Mouse (Mus musculus) hindbrain, embryonic 10.5 days (tissue): ENCODE data around the gene Otud7a. TPM values are rescaled to one million over a fixed set of nuclear protein-coding genes. Genes with fewer than 3 reads are reported as not detected.

ENCODE experiments used
- DNase-seq: peaks from one replicate; pipeline ENCODE4 v3.0.0-alpha.2; 2017; ENCODE audit warnings: low spot score
- H3K27ac ChIP-seq: fragments of 300-500 bp; sonication (generic); 2 replicates; pipeline ENCODE4 v1.5.1; 2016; ENCODE audit warnings: mild to moderate bottlenecking, moderate library complexity
- H3K27me3 ChIP-seq: fragments of 300-500 bp; sonication (generic); 2 replicates; pipeline ENCODE4 v1.6.1; 2016; ENCODE audit warnings: mild to moderate bottlenecking; ENCODE audit not compliant: poor library complexity, insufficient read depth, severe bottlenecking
- H3K36me3 ChIP-seq: fragments of 300-500 bp; sonication (generic); 2 replicates; pipeline ENCODE4 v1.6.1; 2016; ENCODE audit warnings: mild to moderate bottlenecking, moderate library complexity
- H3K4me1 ChIP-seq: fragments of 300-500 bp; sonication (generic); replicated peaks from 2 replicates; pipeline ENCODE4 v1.6.1; 2016; ENCODE audit warnings: mild to moderate bottlenecking
- H3K4me3 ChIP-seq: fragments of 300-500 bp; sonication (generic); 2 replicates; pipeline ENCODE4 v1.5.1; 2016; ENCODE audit warnings: mild to moderate bottlenecking, moderate library complexity
- H3K9me3 ChIP-seq: fragments of 300-500 bp; sonication (generic); 2 replicates; pipeline ENCODE4 v1.6.1; 2016; ENCODE audit warnings: mild to moderate bottlenecking, moderate library complexity
- WGBS: fragments of 180-500 bp; shearing (Covaris S2); methylation state at CpG from one replicate; pipeline ENCODE4 v1.1.7; 2016; 5-methylcytosine and 5-hydroxymethylcytosine counted together
- polyA plus RNA-seq: library from polyadenylated mRNA; unstranded; fragments of >200 nt; fragmentation: Nextera tagmentation; extraction: Ambion mirVana; gene quantifications from 2 replicates; pipeline ENCODE4 v1.2.1, GENCODE M21; 2016

Otud7a gene
- polyA plus RNA-seq, 1 experiment from 2014 or later = 1.6 TPM

- DNase-seq = peak; percentile 3
- Histone ChIP-seq H3K4me3 (no peak overlapping the region), H3K9me3 (no peaks in the 10 kb centered on the region), H3K4me1 (no peaks in the 10 kb centered on the region), H3K36me3 (no peaks in the 10 kb centered on the region), H3K27me3 (no peaks in the 10 kb centered on the region), H3K27ac (no peak overlapping the region)
- WGBS = 57% methylated on average over 1 of the region's 1 CpGs
Observed at GRCm38 (mm10) chr7:63509825-63510224, 65.3 kb downstream of the Otud7a start.

GRCm38 (mm10) chr7:63511458-63511857, 66.9 kb downstream of the Otud7a start:
- Histone ChIP-seq H3K4me3 (no peak overlapping the region), H3K4me1 (no peaks in the 10 kb centered on the region), H3K9me3 (no peaks in the 10 kb centered on the region), H3K36me3 (no peaks in the 10 kb centered on the region), H3K27ac (no peak overlapping the region), H3K27me3 (no peaks in the 10 kb centered on the region)
- no peak for DNase-seq

- Histone ChIP-seq H3K9me3 (no peaks in the 10 kb centered on the region), H3K4me1 (no peaks in the 10 kb centered on the region), H3K27me3 (no peaks in the 10 kb centered on the region), H3K36me3 (no peaks in the 10 kb centered on the region), H3K4me3 (no peak overlapping the region), H3K27ac (no peak overlapping the region)
- DNase-seq = no peak
- WGBS = 78% methylated on average over 2 of the region's 2 CpGs
Observed at GRCm38 (mm10) chr7:63512561-63512960, 68.0 kb downstream of the Otud7a start.

- no peaks in the 10 kb centered on the region for H3K27me3 ChIP-seq
- no peaks in the 10 kb centered on the region for H3K36me3 ChIP-seq
- H3K4me1 ChIP-seq = no peaks in the 10 kb centered on the region
- no peak overlapping the region for H3K27ac ChIP-seq
- H3K9me3 ChIP-seq = no peaks in the 10 kb centered on the region
- no peak overlapping the region for H3K4me3 ChIP-seq
- no peak for DNase-seq
- 91% methylated on average over 5 of the region's 5 CpGs for WGBS
Observed at GRCm38 (mm10) chr7:63516141-63516895, 71.8 kb downstream of the Otud7a start.

- no peaks in the 10 kb centered on the region for H3K4me1 ChIP-seq
- no peaks in the 10 kb centered on the region for H3K27me3 ChIP-seq
- no peak for DNase-seq
- H3K36me3 ChIP-seq = no peaks in the 10 kb centered on the region
- H3K27ac ChIP-seq = no peak overlapping the region
- no peak overlapping the region for H3K4me3 ChIP-seq
- H3K9me3 ChIP-seq = no peaks in the 10 kb centered on the region
- 91% methylated on average over 1 of the region's 1 CpGs for WGBS
Observed at GRCm38 (mm10) chr7:63520299-63520698, 75.7 kb downstream of the Otud7a start.

GRCm38 (mm10) chr7:63522403-63522802, 77.9 kb downstream of the Otud7a start:
- H3K4me1 ChIP-seq = no peaks in the 10 kb centered on the region
- no peaks in the 10 kb centered on the region for H3K36me3 ChIP-seq
- H3K27ac ChIP-seq = no peak overlapping the region
- 83% methylated on average over 3 of the region's 3 CpGs for WGBS
- no peaks in the 10 kb centered on the region for H3K9me3 ChIP-seq
- H3K4me3 ChIP-seq = no peak overlapping the region
- no peaks in the 10 kb centered on the region for H3K27me3 ChIP-seq
- no peak for DNase-seq

GRCm38 (mm10) chr7:63523051-63523450, 78.5 kb downstream of the Otud7a start:
- no peaks in the 10 kb centered on the region for H3K36me3 ChIP-seq
- no peaks in the 10 kb centered on the region for H3K9me3 ChIP-seq
- no peaks in the 10 kb centered on the region for H3K27me3 ChIP-seq
- 88% methylated on average over 3 of the region's 3 CpGs for WGBS
- no peak overlapping the region for H3K27ac ChIP-seq
- no peaks in the 10 kb centered on the region for H3K4me1 ChIP-seq
- no peak overlapping the region for H3K4me3 ChIP-seq
- DNase-seq = no peak

- DNase-seq = no peak
- H3K9me3 ChIP-seq = no peaks in the 10 kb centered on the region
- no peaks in the 10 kb centered on the region for H3K36me3 ChIP-seq
- no peak overlapping the region for H3K27ac ChIP-seq
- no peak overlapping the region for H3K4me3 ChIP-seq
- H3K4me1 ChIP-seq = no peaks in the 10 kb centered on the region
- WGBS = 94% methylated on average over 4 of the region's 4 CpGs
- no peaks in the 10 kb centered on the region for H3K27me3 ChIP-seq
Observed at GRCm38 (mm10) chr7:63540293-63540692, 95.7 kb downstream of the Otud7a start.

- H3K9me3 ChIP-seq = no peaks in the 10 kb centered on the region
- H3K27ac ChIP-seq = no peak overlapping the region
- WGBS = 87% methylated on average over 1 of the region's 1 CpGs
- H3K4me3 ChIP-seq = no peak overlapping the region
- H3K36me3 ChIP-seq = no peaks in the 10 kb centered on the region
- H3K27me3 ChIP-seq = no peaks in the 10 kb centered on the region
- no peaks in the 10 kb centered on the region for H3K4me1 ChIP-seq
- no peak for DNase-seq
Observed at GRCm38 (mm10) chr7:63554457-63554856, 109.9 kb downstream of the Otud7a start.

- 76% methylated on average over 5 of the region's 5 CpGs for WGBS
- Histone ChIP-seq H3K9me3 (no peaks in the 10 kb centered on the region), H3K27ac (no peak overlapping the region), H3K27me3 (no peaks in the 10 kb centered on the region), H3K36me3 (no peaks in the 10 kb centered on the region), H3K4me1 (no peaks in the 10 kb centered on the region), H3K4me3 (no peak overlapping the region)
- no peak for DNase-seq
Observed at GRCm38 (mm10) chr7:63556324-63556723, 111.8 kb downstream of the Otud7a start.

GRCm38 (mm10) chr7:63558918-63559317, 114.4 kb downstream of the Otud7a start:
- DNase-seq = no peak
- Histone ChIP-seq H3K27me3 (no peaks in the 10 kb centered on the region), H3K4me1 (no peaks in the 10 kb centered on the region), H3K4me3 (no peak overlapping the region), H3K27ac (no peak overlapping the region), H3K9me3 (no peaks in the 10 kb centered on the region), H3K36me3 (no peaks in the 10 kb centered on the region)
- WGBS = 92% methylated on average over 3 of the region's 3 CpGs

- Histone ChIP-seq H3K27me3 (no peaks in the 10 kb centered on the region), H3K4me3 (no peak overlapping the region), H3K4me1 (no peaks in the 10 kb centered on the region), H3K9me3 (no peaks in the 10 kb centered on the region), H3K36me3 (no peaks in the 10 kb centered on the region), H3K27ac (no peak overlapping the region)
- 84% methylated on average over 1 of the region's 1 CpGs for WGBS
- no peak for DNase-seq
Observed at GRCm38 (mm10) chr7:63559679-63560078, 115.1 kb downstream of the Otud7a start.

- no peak overlapping the region for H3K27ac ChIP-seq
- H3K4me3 ChIP-seq = no peak overlapping the region
- H3K9me3 ChIP-seq = no peaks in the 10 kb centered on the region
- no peaks in the 10 kb centered on the region for H3K36me3 ChIP-seq
- no peak for DNase-seq
- no peaks in the 10 kb centered on the region for H3K27me3 ChIP-seq
- no peaks in the 10 kb centered on the region for H3K4me1 ChIP-seq
- 84% methylated on average over 2 of the region's 2 CpGs for WGBS
Observed at GRCm38 (mm10) chr7:63583310-63583709, 138.8 kb downstream of the Otud7a start.
